In the genomic region with DNA sequence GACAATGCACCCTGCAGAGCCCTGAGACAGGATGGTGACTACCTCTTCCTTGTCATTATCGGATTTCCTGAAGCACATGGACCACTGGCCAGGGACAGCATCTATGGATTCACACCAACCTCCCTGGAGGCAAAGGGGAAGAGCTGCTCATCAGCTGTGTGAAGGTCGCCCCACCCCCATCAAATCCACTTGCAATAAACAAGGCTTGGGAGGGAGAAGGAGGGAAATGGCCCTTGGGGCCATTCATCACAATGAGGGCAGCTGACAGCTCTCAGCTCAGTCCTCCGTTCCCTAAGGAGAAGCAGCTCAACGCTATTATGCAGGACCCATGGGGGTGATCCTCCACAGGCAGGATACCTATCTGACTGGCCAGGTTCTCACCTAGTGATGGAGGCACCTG, we compare ENCODE assay signal across 12 mouse cellular contexts. TPM values are rescaled to one million over a fixed set of nuclear protein-coding genes. Genes with fewer than 3 reads are reported as not detected.
DNase-seq lines count a peak whose midpoint lies in the region; ATAC-seq and TF ChIP-seq lines count a peak whose summit lies in the region.
"Had no signal": no experiment of that assay in that cellular context is flagged by ENCODE, and none has a peak within 500 bp of the region (broad histone marks: within the 10 kb centered on the region; RNA-seq: fewer than 3 reads in every experiment).

No protein-coding gene starts in this region.

- no peak for DNase-seq in gastrocnemius, adult 2 months
- no peak for DNase-seq in gastrocnemius, adult 18-20 months (ENCODE audit: low spot score)
- peak; percentile 57 to 65 for DNase-seq in cerebellum, postnatal 25 days
- no peak for DNase-seq in left cerebral cortex, adult 11 months (ENCODE audit: low spot score)
- DNase-seq: kidney, postnatal 10 days; right cerebral cortex, postnatal 14 days; thymus, postnatal 14 days had no signal

- intact Hi-C loops in gastrocnemius, adult 2 months (cut with DNase I) = no loop called here

- H3K4me3 ChIP-seq in gastrocnemius, adult 2 months = peak overlapping the region; percentile 34; the same call in 1 of the 2 replicates
- H3K4me3 ChIP-seq in midbrain, embryonic 12.5 days = no peak overlapping the region
- H3K4me3 ChIP-seq in midbrain, embryonic 15.5 days = no peak overlapping the region
- no peak overlapping the region for H3K4me3 ChIP-seq in olfactory bulb, adult 2 months (ENCODE audit: insufficient read depth, low read depth, low read length)
- H3K4me3 ChIP-seq: limb, embryonic 13.5 days had no signal

- WGBS in midbrain, embryonic 12.5 days = 35% methylated on average over 4 of the region's 4 CpGs
- 34% methylated on average over 4 of the region's 4 CpGs for WGBS in midbrain, embryonic 15.5 days
- 64% methylated on average over 4 of the region's 4 CpGs for WGBS in olfactory bulb, adult 2 months

- peak overlapping the region; percentile 86 for H3K27ac ChIP-seq in gastrocnemius, adult 2 months
- H3K27ac ChIP-seq in midbrain, embryonic 12.5 days (replicated peaks) = peak overlapping the region; percentile 30; the same call in 1 of the 2 replicates
- no peak overlapping the region for H3K27ac ChIP-seq in midbrain, embryonic 15.5 days
- H3K27ac ChIP-seq in olfactory bulb, adult 2 months (ENCODE audit: insufficient read depth, low read depth, low read length) = peak overlapping the region; percentile 88
- H3K27ac ChIP-seq: limb, embryonic 13.5 days had no signal

- H3K27me3 ChIP-seq in midbrain, embryonic 12.5 days = no peaks in the 10 kb centered on the region
- no peaks in the 10 kb centered on the region for H3K27me3 ChIP-seq in midbrain, embryonic 15.5 days (replicated peaks)
- H3K27me3 ChIP-seq: limb, embryonic 13.5 days had no signal

- H3K4me2 ChIP-seq in midbrain, embryonic 12.5 days (replicated peaks) = no peak overlapping the region
- no peak overlapping the region for H3K4me2 ChIP-seq in midbrain, embryonic 15.5 days
- H3K4me2 ChIP-seq: limb, embryonic 13.5 days had no signal

- TF ChIP-seq POLR2A in olfactory bulb, adult 2 months (IDR thresholded peaks at IDR 0.05; ENCODE audit: insufficient read depth, low read depth, low read length) = no peak

- no peaks in the 10 kb centered on the region for H3K36me3 ChIP-seq in midbrain, embryonic 12.5 days
- H3K36me3 ChIP-seq in midbrain, embryonic 15.5 days (replicated peaks) = no peaks in the 10 kb centered on the region
- H3K36me3 ChIP-seq: limb, embryonic 13.5 days had no signal

- H3K9ac ChIP-seq in midbrain, embryonic 12.5 days (replicated peaks) = no peak overlapping the region
- no peak overlapping the region for H3K9ac ChIP-seq in midbrain, embryonic 15.5 days
- H3K9ac ChIP-seq: limb, embryonic 13.5 days had no signal

- no peaks in the 10 kb centered on the region for H3K9me3 ChIP-seq in midbrain, embryonic 12.5 days
- no peaks in the 10 kb centered on the region for H3K9me3 ChIP-seq in midbrain, embryonic 15.5 days
- H3K9me3 ChIP-seq: limb, embryonic 13.5 days had no signal

- no peak for ATAC-seq in midbrain, embryonic 12.5 days (ENCODE audit: low FRiP score, low read depth)
- no peak for ATAC-seq in midbrain, embryonic 15.5 days (replicated peaks)
- ATAC-seq: intestine, embryonic 16.5 days had no signal

- TF ChIP-seq CTCF in gastrocnemius, adult 2 months (IDR thresholded peaks at IDR 0.05) = no peak
- no peak for TF ChIP-seq CTCF in olfactory bulb, adult 2 months (IDR thresholded peaks at IDR 0.05; ENCODE audit: insufficient read depth, low read depth, low read length)

- peaks cover 29% of the 10 kb centered on the region for H3K4me1 ChIP-seq in midbrain, embryonic 12.5 days
- peaks cover 26% of the 10 kb centered on the region for H3K4me1 ChIP-seq in midbrain, embryonic 15.5 days
- peaks cover 48% of the 10 kb centered on the region for H3K4me1 ChIP-seq in olfactory bulb, adult 2 months (ENCODE audit: control insufficient read depth, insufficient read depth, low read length)

RNA-seq across cellular contexts. Expression of a gene that starts 14.0 kb away (rescaled TPM):
- 1 to 10 TPM in 1 of 2 experiments, under 1 TPM in 1; 0.36 to 2.7 TPM for total RNA-seq in gastrocnemius, adult 2 months (2021)
- under 1 TPM; 0.68 to 0.95 TPM for total RNA-seq in gastrocnemius, adult 18-20 months (2021)
- polyA plus RNA-seq in midbrain, embryonic 12.5 days (2016; fragmentation: Nextera tagmentation; extraction: Ambion mirVana) = 57.0 and 61.9 TPM in 2 replicates
- polyA plus RNA-seq in midbrain, embryonic 15.5 days (2015; fragmentation: Nextera tagmentation; extraction: Ambion mirVana) = 42.4 and 48.6 TPM in 2 replicates
- polyA plus RNA-seq in olfactory bulb, adult 2 months (2012; ENCODE audit: insufficient read depth, insufficient read length, low replicate concordance, missing spikeins) = not detected in 2 replicates

Comparison
In these comparisons a context has a peak if more than half of its experiments do, and no peak if none do; other contexts are left out.
1. DNase-seq: peak in cerebellum, postnatal 25 days (2 of 2); none in gastrocnemius, adult 2 months (single experiment), gastrocnemius, adult 18-20 months (single experiment) and left cerebral cortex, adult 11 months (single experiment).
2. RNA of a gene that starts 14.0 kb away (polyA plus RNA-seq): 57.0 to 61.9 TPM in midbrain, embryonic 12.5 days and 42.4 to 48.6 TPM in midbrain, embryonic 15.5 days; not detected in olfactory bulb, adult 2 months; every median in the first group is over 10 times any median in the second.